Mouse (Mus musculus) gastrocnemius, postnatal 25 days (tissue): ENCODE measurements around the gene Gm21738. TPM values are rescaled to one million over a fixed set of nuclear protein-coding genes. Genes with fewer than 3 reads are reported as not detected.
"Not testable (repeated sequence)": the region's sequence is repeated elsewhere in the genome, so short reads cannot be mapped to it uniquely, and the experiment has no call there.

Experiments used
- DNase-seq: peaks from one replicate; pipeline ENCODE4 v3.0.0; 2022
- long read RNA-seq, 2 experiments: library from polyadenylated mRNA; stranded (forward); transcript quantifications; one replicate each; pipeline ENCODE4 v2.0.0; 2021
- total RNA-seq, 2 experiments: library from RNA; stranded (reverse); gene quantifications; 1 replicate in 1 of 2; 2 replicates in 1 of 2; pipeline ENCODE4 v1.2.3; 2021

Gene Gm21738
- total RNA-seq = not detected
- long read RNA-seq, experiment 1 = 0 reads
- long read RNA-seq, experiment 2 = 0 reads

DNA sequence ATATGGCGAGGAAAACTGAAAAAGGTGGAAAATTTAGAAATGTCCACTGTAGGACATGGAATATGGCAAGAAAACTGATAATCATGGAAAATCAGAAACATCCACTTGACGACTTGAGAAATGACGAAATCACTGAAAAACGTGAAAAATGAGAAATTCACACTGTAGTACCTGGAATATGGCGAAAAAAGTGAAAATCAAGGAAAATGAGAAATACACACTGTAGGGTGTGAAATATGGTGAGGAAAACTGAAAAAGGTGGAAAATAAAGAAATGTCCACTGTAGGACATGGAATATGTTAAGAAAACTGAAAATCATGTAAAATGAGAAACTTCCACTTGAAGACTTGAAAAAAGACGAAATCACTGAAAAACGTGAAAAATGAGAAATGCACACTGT is at the start of gene Gm21738:
Gm21738 (minus strand) TSS at position 101 of the 400 bp plus-strand sequence.
- DNase-seq = not testable (repeated sequence)

GRCm38 (mm10) chr14:19383741-19384140 is 35.0 kb downstream of the Gm21738 start:
- DNase-seq = not testable (repeated sequence)

Other genes with a start within 250 kb of the Gm21738 start
- not detected for gene Gm2244, start 131.0 kb upstream of the Gm21738 start, total RNA-seq
- under 1 TPM; 0.23 to 0.24 TPM for gene Gm2237, start 166.2 kb upstream of the Gm21738 start, total RNA-seq
- not detected for gene Gm5458, start 183.7 kb upstream of the Gm21738 start, total RNA-seq